Mouse (Mus musculus): Measurements from ENCODE around the gene Tgm2. TPM values are rescaled to one million over a fixed set of nuclear protein-coding genes. Genes with fewer than 3 reads are reported as not detected.

Tgm2 gene
- polyA plus RNA-seq, 1 experiment from 2014 or later = 218 TPM

DNA sequence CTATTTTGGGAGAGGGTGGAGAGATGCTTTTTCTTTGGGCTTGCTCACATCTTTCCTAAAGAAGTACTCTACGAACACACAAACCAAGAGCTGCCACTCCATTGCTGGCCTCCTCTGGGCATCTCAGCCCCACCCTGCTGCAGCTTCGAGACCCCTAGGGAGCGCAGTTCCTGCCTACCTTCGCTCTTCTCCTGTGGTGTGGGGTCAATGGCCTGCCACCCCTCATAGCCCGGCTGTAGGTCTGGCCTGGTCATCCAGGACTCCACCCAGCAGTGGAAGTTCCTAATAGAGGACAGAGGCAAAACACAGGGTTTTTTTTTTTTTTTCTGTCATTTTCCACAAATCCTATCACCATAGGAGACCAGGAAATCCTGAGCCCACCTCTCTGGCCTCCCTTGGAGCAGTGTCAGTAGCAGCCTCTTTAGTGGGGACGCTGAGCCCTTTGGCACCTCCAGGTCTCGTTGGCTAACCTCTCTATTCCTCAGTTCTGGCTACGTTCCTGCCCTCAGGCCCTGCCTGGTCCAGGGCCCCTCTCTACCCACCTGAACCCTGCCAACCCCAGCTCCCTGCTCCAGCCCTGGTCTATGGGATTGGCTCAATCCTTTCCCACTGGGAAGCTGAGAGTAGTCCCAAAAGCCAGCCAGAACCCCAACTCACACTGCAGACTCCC is 17.6 kb downstream of the Tgm2 start:
- ATAC-seq (ENCODE audit: extremely low read depth, insufficient number of reproducible peaks, low FRiP score, low TSS enrichment) = no peak
- no peaks in the 10 kb centered on the region for H3K9me3 ChIP-seq
- peaks cover 69% of the 10 kb centered on the region for H3K4me1 ChIP-seq
- H3K27ac ChIP-seq (replicated peaks) = peak overlapping the region; percentile 79
- peaks cover 100% of the 10 kb centered on the region for H3K36me3 ChIP-seq
- no peaks in the 10 kb centered on the region for H3K27me3 ChIP-seq (replicated peaks)
- H3K4me2 ChIP-seq = no peak overlapping the region
- no peak overlapping the region for H3K4me3 ChIP-seq
- WGBS = 54% methylated on average over 8 of the region's 8 CpGs
- H3K9ac ChIP-seq = peak overlapping the region; percentile 72

DNA sequence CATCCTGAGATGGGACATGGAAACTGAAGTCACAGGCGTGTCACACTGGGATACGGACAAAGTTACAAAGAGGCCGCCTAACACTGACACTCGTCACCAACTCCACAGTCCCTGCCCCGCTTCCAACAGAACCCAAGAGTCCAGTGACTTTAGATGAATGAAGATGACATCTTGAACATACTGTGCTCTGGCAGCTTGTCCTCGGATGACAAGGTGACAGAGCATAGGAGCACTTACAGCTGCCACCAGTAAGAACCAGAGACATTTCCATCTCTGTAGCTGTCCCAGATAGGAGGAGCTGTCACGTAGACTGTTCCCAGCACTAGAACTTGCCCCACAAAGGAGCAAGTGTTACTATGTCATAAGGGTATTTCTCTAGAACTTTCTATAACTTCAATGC is 18.4 kb downstream of the Tgm2 start:
- H3K9me3 ChIP-seq = no peaks in the 10 kb centered on the region
- peaks cover 100% of the 10 kb centered on the region for H3K36me3 ChIP-seq
- ATAC-seq (ENCODE audit: extremely low read depth, insufficient number of reproducible peaks, low FRiP score, low TSS enrichment) = no peak
- WGBS = 44% methylated on average over 7 of the region's 7 CpGs
- H3K27me3 ChIP-seq (replicated peaks) = no peaks in the 10 kb centered on the region
- peaks cover 70% of the 10 kb centered on the region for H3K4me1 ChIP-seq
- H3K4me3 ChIP-seq = no peak overlapping the region
- 0 out of 2 replicates have a peak overlapping the region, but pooled peaks have one; percentile 72 for H3K9ac ChIP-seq
- no peak overlapping the region for H3K4me2 ChIP-seq
- H3K27ac ChIP-seq (replicated peaks) = peak overlapping the region; percentile 79

DNA sequence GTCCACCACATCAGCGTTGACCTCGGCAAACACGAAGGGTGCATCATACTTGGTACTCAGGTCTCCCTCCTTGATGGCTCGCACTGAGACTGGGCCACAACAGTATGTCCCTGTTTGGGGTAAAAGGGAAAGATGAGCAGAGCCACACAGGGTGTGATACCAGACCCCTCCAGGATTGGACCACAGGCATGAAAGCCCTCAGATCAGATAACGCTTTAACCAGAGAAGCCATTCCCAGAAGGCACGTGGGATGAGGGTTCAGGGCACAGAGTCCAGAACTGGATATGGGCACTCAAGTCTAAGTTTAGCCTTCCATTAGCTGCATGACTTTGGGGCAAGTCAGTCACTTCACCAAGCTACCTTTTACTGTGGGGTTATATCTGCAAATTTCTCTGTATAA is 19.0 kb downstream of the Tgm2 start:
- H3K36me3 ChIP-seq = peaks cover 100% of the 10 kb centered on the region
- 0 out of 2 replicates have a peak overlapping the region, but pooled peaks have one; percentile 72 for H3K9ac ChIP-seq
- peak overlapping the region; percentile 79 for H3K27ac ChIP-seq (replicated peaks)
- no peaks in the 10 kb centered on the region for H3K27me3 ChIP-seq (replicated peaks)
- no peak overlapping the region for H3K4me3 ChIP-seq
- peaks cover 70% of the 10 kb centered on the region for H3K4me1 ChIP-seq
- no peak for ATAC-seq (ENCODE audit: extremely low read depth, insufficient number of reproducible peaks, low FRiP score, low TSS enrichment)
- no peak overlapping the region for H3K4me2 ChIP-seq
- H3K9me3 ChIP-seq = no peaks in the 10 kb centered on the region
- WGBS = 71% methylated on average over 6 of the region's 6 CpGs

DNA sequence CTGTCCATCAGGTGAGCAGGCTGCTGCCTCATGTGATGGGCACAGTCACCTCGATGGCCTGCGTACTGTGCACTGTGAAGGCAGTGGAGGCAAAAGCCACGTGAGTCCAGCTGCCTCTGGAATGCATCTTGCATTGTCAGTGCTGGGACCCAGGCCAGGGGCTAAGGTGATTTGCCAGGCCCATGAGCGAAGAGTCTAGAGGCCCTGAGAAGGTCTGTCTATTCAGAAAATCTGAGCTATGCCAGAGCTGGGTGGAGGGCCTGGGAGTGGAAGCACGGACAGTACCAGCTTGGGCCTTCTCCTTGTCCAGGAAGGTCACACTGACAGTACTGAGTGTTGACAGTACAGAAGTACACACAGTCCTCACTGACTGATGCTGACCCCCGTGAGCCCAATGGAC is 23.4 kb downstream of the Tgm2 start:
- H3K4me2 ChIP-seq = no peak overlapping the region
- H3K36me3 ChIP-seq = peaks cover 100% of the 10 kb centered on the region
- no peaks in the 10 kb centered on the region for H3K9me3 ChIP-seq
- peak; percentile 35; the same call in 1 of the 2 replicates for ATAC-seq (ENCODE audit: extremely low read depth, insufficient number of reproducible peaks, low FRiP score, low TSS enrichment)
- peaks cover 46% of the 10 kb centered on the region for H3K4me1 ChIP-seq
- no peak overlapping the region; the same call in 1 of the 2 replicates for H3K9ac ChIP-seq
- H3K4me3 ChIP-seq = no peak overlapping the region
- H3K27me3 ChIP-seq (replicated peaks) = no peaks in the 10 kb centered on the region
- 39% methylated on average over 6 of the region's 6 CpGs for WGBS
- H3K27ac ChIP-seq (replicated peaks) = peak overlapping the region; percentile 89

DNA sequence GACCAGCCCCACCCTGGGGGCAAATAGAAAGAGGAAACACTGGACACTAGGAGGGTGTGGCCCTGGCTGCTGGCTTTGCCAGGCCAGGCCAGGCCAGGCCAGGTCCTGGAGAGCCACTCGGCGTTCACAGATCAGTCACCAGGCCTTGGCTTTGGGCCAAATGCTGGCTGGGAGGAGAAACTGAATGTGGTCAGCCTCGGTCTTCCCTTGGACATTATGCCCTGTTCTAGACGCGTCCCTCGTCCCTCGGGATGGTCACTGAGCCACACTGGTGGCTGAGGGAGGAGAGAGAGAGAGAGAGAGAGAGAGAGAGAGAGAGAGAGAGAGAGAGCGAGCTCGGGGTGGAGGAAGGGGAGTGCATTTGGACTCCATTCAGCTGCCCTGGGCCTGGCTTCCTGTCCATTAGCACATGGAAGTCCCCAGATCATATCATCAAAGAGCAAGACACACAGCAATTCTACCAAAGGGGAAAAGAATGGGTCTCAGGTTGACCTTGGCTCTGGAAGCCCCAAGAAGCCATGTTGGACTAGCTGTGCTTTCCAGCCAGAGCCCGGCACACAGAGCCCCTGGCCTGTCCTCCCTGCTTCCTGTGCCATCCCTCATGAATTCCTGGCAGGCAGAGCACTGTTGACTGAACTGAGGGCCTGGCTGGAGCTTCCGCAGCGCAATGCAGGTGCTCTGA is 24.4 kb downstream of the Tgm2 start:
- H3K4me3 ChIP-seq = no peak overlapping the region
- H3K36me3 ChIP-seq = peaks cover 100% of the 10 kb centered on the region
- no peaks in the 10 kb centered on the region for H3K9me3 ChIP-seq
- 50% methylated on average over 12 of the region's 12 CpGs for WGBS
- peaks cover 45% of the 10 kb centered on the region for H3K4me1 ChIP-seq
- peak overlapping the region; percentile 89 for H3K27ac ChIP-seq (replicated peaks)
- peak overlapping the region; percentile 68 for H3K9ac ChIP-seq
- no peaks in the 10 kb centered on the region for H3K27me3 ChIP-seq (replicated peaks)
- H3K4me2 ChIP-seq = no peak overlapping the region
- 0 out of 2 replicates have a peak, but pooled peaks have one; percentile 6 for ATAC-seq (ENCODE audit: extremely low read depth, insufficient number of reproducible peaks, low FRiP score, low TSS enrichment)

DNA sequence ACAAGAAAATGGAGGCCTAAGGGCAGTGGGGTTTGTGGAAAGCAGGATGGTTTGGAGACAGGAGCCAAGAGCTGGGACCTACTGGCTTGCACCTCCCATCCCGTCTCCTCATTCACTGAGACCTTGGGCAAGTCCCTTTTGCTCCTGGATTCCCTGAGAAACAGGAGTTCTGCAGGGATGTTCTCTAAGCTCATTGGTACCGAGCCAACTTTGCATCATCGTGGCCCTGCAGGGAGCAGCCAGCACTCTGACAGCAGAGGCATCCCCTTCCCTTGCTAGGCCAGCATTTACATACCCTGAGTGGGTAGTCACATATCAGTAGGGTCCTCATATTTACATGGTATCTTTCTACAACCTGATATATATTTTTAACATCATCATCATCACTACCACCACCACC is 25.4 kb downstream of the Tgm2 start:
- Histone ChIP-seq H3K4me2 (no peak overlapping the region), H3K9me3 (no peaks in the 10 kb centered on the region), H3K36me3 (peaks cover 100% of the 10 kb centered on the region), H3K9ac (no peak overlapping the region), H3K4me3 (no peak overlapping the region), H3K27me3 (replicated peaks) (no peaks in the 10 kb centered on the region), H3K27ac (replicated peaks) (no peak overlapping the region), H3K4me1 (peaks cover 53% of the 10 kb centered on the region)
- ATAC-seq (ENCODE audit: extremely low read depth, insufficient number of reproducible peaks, low FRiP score, low TSS enrichment) = no peak
- WGBS = 77% methylated on average over 3 of the region's 3 CpGs

DNA sequence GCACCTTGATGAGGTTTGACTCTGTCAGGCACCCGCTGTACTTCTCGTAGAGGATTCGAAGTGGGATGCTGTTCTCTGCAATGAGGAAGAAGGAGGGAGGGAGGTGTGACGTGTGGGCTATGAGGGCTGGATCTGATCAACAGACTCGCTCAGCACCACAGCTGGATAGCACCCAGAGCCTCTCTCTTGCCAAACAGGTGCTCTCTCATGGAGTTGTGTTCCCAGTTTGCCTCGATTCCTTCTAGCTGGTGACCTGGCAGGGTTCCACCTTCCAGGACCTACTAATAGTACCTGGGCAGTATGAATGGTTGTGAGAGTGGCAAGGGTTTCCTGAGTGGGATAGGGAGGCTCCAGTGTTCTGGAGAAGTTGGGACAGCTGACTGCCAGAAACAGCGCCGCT is 26.0 kb downstream of the Tgm2 start:
- Histone ChIP-seq H3K9me3 (no peaks in the 10 kb centered on the region), H3K4me1 (peaks cover 59% of the 10 kb centered on the region), H3K27me3 (replicated peaks) (no peaks in the 10 kb centered on the region), H3K4me2 (no peak overlapping the region), H3K9ac (no peak overlapping the region), H3K36me3 (peaks cover 95% of the 10 kb centered on the region), H3K4me3 (no peak overlapping the region), H3K27ac (replicated peaks) (no peak overlapping the region)
- no peak for ATAC-seq (ENCODE audit: extremely low read depth, insufficient number of reproducible peaks, low FRiP score, low TSS enrichment)
- 81% methylated on average over 8 of the region's 8 CpGs for WGBS

DNA sequence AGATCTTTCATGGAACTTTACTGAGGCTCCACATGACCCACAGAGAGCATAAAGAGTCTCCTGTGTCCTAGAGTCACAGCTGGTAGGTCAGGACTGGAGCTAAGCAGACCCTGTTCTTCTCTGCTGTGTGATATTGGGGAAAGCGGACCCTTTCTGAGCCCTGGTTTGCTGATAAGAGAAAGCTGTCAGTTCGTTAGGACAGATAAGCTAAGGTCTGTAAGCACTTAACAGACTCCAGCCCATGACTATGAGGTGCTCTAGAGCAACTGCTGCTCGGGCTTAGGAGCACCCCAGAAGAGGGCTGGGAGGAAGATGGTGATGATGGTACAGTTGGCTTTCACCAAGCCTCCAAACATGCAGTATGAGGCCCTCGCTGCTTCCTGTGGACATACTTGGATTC is 27.1 kb downstream of the Tgm2 start:
- H3K27ac ChIP-seq (replicated peaks) = no peak overlapping the region
- no peaks in the 10 kb centered on the region for H3K9me3 ChIP-seq
- peaks cover 70% of the 10 kb centered on the region for H3K4me1 ChIP-seq
- H3K36me3 ChIP-seq = peaks cover 84% of the 10 kb centered on the region
- no peaks in the 10 kb centered on the region for H3K27me3 ChIP-seq (replicated peaks)
- no peak for ATAC-seq (ENCODE audit: extremely low read depth, insufficient number of reproducible peaks, low FRiP score, low TSS enrichment)
- H3K4me3 ChIP-seq = no peak overlapping the region
- H3K9ac ChIP-seq = no peak overlapping the region
- WGBS = 52% methylated on average over 4 of the region's 4 CpGs
- H3K4me2 ChIP-seq = no peak overlapping the region

DNA sequence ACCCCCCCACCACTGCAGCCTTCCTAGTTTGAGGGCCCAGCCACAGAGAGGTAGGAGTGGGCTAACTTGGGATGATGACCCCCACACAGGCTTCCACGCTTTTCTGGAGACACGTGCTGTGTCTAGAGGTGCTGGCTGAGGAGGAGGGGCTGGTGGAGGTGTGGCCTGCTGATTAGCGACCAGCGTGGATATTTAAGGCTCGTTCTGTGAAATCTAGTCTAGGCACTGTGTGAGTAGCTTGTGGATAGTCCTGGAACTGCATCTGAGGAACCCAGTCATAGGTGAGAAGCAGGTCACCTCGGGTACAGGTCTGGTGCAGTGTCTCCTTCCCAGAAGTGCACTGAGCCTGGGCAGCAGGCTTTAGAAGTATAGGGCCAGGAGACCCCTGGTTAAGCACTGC is 29.6 kb downstream of the Tgm2 start:
- Histone ChIP-seq H3K9me3 (no peaks in the 10 kb centered on the region), H3K4me3 (no peak overlapping the region), H3K36me3 (peaks cover 59% of the 10 kb centered on the region), H3K4me2 (no peak overlapping the region), H3K9ac (peak overlapping the region; percentile 39; the same call in 1 of the 2 replicates), H3K4me1 (peaks cover 64% of the 10 kb centered on the region), H3K27ac (replicated peaks) (peak overlapping the region; percentile 45), H3K27me3 (replicated peaks) (no peaks in the 10 kb centered on the region)
- ATAC-seq (ENCODE audit: extremely low read depth, insufficient number of reproducible peaks, low FRiP score, low TSS enrichment) = no peak
- WGBS = 16% methylated on average over 6 of the region's 6 CpGs

DNA sequence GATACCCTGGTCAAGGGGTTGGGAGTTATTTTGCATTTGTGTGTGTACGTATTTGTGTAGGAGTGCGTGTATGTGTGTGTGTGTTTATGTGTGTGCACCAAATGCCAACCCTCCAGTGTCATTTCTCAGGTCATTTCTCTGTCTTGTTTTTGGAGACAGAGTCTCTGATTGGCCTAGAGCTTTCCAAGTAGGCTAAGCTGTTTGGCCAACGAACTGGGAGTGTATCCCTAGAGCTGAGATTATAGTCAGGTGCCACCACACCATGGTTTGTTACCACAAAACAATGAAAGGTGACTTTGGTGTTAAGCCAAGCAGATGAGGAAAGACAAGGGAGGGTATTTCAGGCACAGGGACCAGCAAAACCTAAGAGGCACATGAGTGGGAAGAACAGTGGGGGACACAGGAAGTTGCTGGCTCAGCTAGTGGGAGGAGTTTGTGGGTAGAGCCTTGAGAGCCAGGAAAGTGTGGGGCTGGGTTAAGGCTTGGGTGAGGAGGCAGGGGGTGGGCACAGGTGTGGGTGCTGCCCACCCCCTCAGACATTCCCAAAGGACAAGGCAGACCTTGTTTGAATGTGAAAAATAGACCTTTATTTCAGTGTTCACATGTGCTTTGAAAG is 30.3 kb downstream of the Tgm2 start:
- peaks cover 52% of the 10 kb centered on the region for H3K36me3 ChIP-seq
- 80% methylated on average over 3 of the region's 3 CpGs for WGBS
- no peak overlapping the region for H3K9ac ChIP-seq
- no peak overlapping the region for H3K4me3 ChIP-seq
- H3K27me3 ChIP-seq (replicated peaks) = no peaks in the 10 kb centered on the region
- H3K9me3 ChIP-seq = no peaks in the 10 kb centered on the region
- peaks cover 57% of the 10 kb centered on the region for H3K4me1 ChIP-seq
- no peak for ATAC-seq (ENCODE audit: extremely low read depth, insufficient number of reproducible peaks, low FRiP score, low TSS enrichment)
- H3K27ac ChIP-seq (replicated peaks) = peak overlapping the region; percentile 45
- H3K4me2 ChIP-seq = no peak overlapping the region

DNA sequence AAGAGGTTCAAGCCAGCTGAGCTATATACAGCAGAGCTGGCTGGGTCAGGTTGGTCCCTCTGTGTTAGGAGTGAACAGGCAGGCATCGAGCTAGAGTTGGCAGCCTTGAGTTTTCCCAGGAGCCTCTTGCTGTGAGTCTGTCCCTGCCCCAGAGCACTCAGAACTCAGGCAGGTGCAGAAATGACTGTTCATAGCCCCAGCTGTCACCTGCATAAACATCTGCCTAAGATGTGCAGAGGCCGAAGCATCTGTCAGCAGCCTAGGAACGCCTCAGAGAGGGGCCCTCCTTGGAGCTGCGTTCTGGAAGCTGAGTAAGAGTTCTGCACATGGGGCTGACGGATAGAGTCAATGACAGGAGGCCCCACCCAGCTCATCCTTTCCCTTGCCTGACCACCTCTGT is 31.3 kb downstream of the Tgm2 start:
- Histone ChIP-seq H3K27ac (replicated peaks) (peak overlapping the region; percentile 70), H3K9me3 (no peaks in the 10 kb centered on the region), H3K4me2 (no peak overlapping the region), H3K4me1 (peaks cover 51% of the 10 kb centered on the region), H3K4me3 (no peak overlapping the region), H3K9ac (peak overlapping the region; percentile 47), H3K27me3 (replicated peaks) (no peaks in the 10 kb centered on the region), H3K36me3 (peaks cover 42% of the 10 kb centered on the region)
- 37% methylated on average over 5 of the region's 5 CpGs for WGBS
- ATAC-seq (ENCODE audit: extremely low read depth, insufficient number of reproducible peaks, low FRiP score, low TSS enrichment) = no peak

Data from heart, embryonic 13.5 days (tissue).